Mouse (Mus musculus) cerebellum, adult 2 months (tissue): Measurements from ENCODE around the gene Olfr1160.

Experiments
- CTCF ChIP-seq: fragments of 200-500 bp; IDR thresholded peaks from 2 replicates; pipeline ENCODE4 v1.5.1; 2011; ENCODE audit warnings: low read depth, mild to moderate bottlenecking, control low read depth, low read length, moderate library complexity, borderline replicate concordance; ENCODE audit not compliant: insufficient read depth
- POLR2A ChIP-seq: fragments of 200-500 bp; IDR thresholded peaks from 2 replicates; pipeline ENCODE4 v1.6.1; 2011; ENCODE audit warnings: low read length, control low read depth, borderline replicate concordance; ENCODE audit not compliant: insufficient read depth

DNA sequence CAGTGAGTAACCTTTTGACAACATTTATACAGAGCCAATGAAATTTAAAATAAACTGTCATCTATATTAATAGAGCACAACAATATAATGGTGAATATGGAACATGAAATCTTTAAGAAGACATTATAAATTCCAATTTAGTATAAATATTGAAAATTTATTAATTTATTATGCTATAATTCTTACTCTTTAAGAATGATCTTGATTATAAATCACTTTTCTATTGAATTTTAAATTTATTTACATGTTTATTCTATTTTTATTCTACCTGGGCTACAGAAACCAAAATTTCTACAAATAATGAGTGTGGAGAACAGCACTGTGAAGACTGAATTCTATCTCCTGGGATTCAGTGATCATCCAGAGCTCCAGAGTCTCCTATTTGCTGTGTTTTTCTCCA lies 18.3 kb downstream of the Olfr1160 start, which contains the start of gene Olfr1158:
- TF ChIP-seq POLR2A, result no peak
- TF ChIP-seq CTCF, result no peak
